Mouse (Mus musculus): ENCODE measurements at regions not wholly inside any gene's neighbourhood (a gene's known extent, or its start where the extent isn't known, plus 50 kb on each side); places are given as distances from the start of the nearest gene placed in this dataset.
A peak's percentile ranks its signal among the peaks of the same experiment; 100 is the strongest.

DNA sequence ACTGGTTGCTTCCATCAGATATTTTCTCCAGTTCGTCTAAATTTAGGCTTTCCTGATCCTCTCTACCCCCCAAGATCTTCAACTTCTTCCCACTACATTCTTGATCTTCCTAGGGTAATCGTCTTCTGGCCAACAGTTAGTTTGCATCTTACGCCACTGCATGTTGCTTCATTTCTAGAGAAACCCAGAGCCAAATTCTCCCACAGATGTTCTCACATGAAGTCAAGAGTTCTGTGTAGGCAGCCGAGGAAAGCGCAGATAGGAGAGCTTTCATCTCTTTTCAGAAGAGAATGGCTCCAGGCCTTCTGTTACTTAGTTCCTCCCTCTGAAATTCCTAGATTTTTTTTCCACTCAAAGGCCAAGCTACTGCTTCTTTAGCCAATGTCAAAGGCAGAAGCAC, 179.9 kb downstream of the Fgf10 start:
- Histone ChIP-seq H3K4me1 (ENCODE audit: control insufficient read depth, insufficient read depth, low read length) (no peaks in the 10 kb centered on the region), H3K27me3 (ENCODE audit: control insufficient read depth, insufficient read depth, low read length) (no peaks in the 10 kb centered on the region), H3K4me3 (replicated peaks; ENCODE audit: low read depth, low read length) (no peak overlapping the region), H3K27ac (replicated peaks; ENCODE audit: low read depth, low read length) (no peak overlapping the region), H3K36me3 (ENCODE audit: control insufficient read depth, insufficient read depth, low read length) (no peaks in the 10 kb centered on the region), H3K9ac (replicated peaks; ENCODE audit: low read length) (no peak overlapping the region), H3K4me2 (ENCODE audit: low read length) (no peak overlapping the region), H3K9me3 (ENCODE audit: control insufficient read depth, low read length) (no peaks in the 10 kb centered on the region)
- WGBS: 92% methylated on average over 5 of the region's 5 CpGs
- DNase-seq: no peak
- no peak for ATAC-seq (ENCODE audit: low FRiP score, low TSS enrichment)

GRCm38 (mm10) chr13:118850708-118851107, 181.1 kb downstream of the Fgf10 start:
- WGBS: 87% methylated on average over 8 of the region's 8 CpGs
- H3K4me2 ChIP-seq (ENCODE audit: low read length): no peak overlapping the region
- no peak overlapping the region for H3K4me3 ChIP-seq (replicated peaks; ENCODE audit: low read depth, low read length)
- DNase-seq (no peak), ATAC-seq (ENCODE audit: low FRiP score, low TSS enrichment) (no peak)
- H3K9me3 ChIP-seq (ENCODE audit: control insufficient read depth, low read length): no peaks in the 10 kb centered on the region
- H3K36me3 ChIP-seq (ENCODE audit: control insufficient read depth, insufficient read depth, low read length): no peaks in the 10 kb centered on the region
- no peak overlapping the region for H3K27ac ChIP-seq (replicated peaks; ENCODE audit: low read depth, low read length)
- H3K4me1 ChIP-seq (ENCODE audit: control insufficient read depth, insufficient read depth, low read length): no peaks in the 10 kb centered on the region
- no peak overlapping the region for H3K9ac ChIP-seq (replicated peaks; ENCODE audit: low read length)
- H3K27me3 ChIP-seq (ENCODE audit: control insufficient read depth, insufficient read depth, low read length): no peaks in the 10 kb centered on the region

DNA sequence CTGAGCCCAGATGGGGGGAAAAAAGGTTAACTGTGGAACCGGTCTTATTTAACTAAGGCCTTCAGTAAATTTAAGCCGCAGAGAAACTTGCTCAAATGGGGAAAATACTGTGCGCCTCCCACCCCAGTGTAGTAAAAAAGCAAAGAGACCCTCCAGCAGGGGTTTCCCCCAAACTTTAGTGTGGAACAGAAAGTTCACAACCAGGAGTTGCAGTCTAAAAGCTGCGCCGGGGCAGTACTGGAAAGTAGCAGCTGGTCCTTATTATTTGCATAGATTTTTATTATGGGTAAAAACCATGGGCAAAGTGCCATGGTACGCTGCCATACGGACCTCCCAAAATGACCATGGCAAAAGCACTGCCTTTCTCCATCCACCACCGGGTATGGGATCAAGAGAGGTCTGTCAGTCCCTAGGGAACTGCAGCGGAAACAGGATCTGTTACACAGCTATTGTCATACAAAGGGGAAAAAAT, 216.8 kb downstream of the Fgf10 start:
- Histone ChIP-seq H3K36me3 (ENCODE audit: control insufficient read depth, insufficient read depth, low read length) (no peaks in the 10 kb centered on the region), H3K4me1 (ENCODE audit: control insufficient read depth, insufficient read depth, low read length) (no peaks in the 10 kb centered on the region), H3K9me3 (ENCODE audit: control insufficient read depth, low read length) (no peaks in the 10 kb centered on the region), H3K27me3 (ENCODE audit: control insufficient read depth, insufficient read depth, low read length) (no peaks in the 10 kb centered on the region), H3K9ac (replicated peaks; ENCODE audit: low read length) (no peak overlapping the region), H3K4me2 (ENCODE audit: low read length) (no peak overlapping the region), H3K4me3 (replicated peaks; ENCODE audit: low read depth, low read length) (no peak overlapping the region), H3K27ac (replicated peaks; ENCODE audit: low read depth, low read length) (no peak overlapping the region)
- WGBS: 44% methylated on average over 9 of the region's 9 CpGs
- ATAC-seq (ENCODE audit: low FRiP score, low TSS enrichment) (peak; percentile 83), DNase-seq (peak; percentile 51)

- 91% methylated on average over 4 of the region's 4 CpGs for WGBS
- no peaks in the 10 kb centered on the region for H3K4me1 ChIP-seq (ENCODE audit: control insufficient read depth, insufficient read depth, low read length)
- H3K9me3 ChIP-seq (ENCODE audit: control insufficient read depth, low read length): no peaks in the 10 kb centered on the region
- H3K4me2 ChIP-seq (ENCODE audit: low read length): no peak overlapping the region
- no peak overlapping the region for H3K4me3 ChIP-seq (replicated peaks; ENCODE audit: low read depth, low read length)
- H3K36me3 ChIP-seq (ENCODE audit: control insufficient read depth, insufficient read depth, low read length): no peaks in the 10 kb centered on the region
- no peaks in the 10 kb centered on the region for H3K27me3 ChIP-seq (ENCODE audit: control insufficient read depth, insufficient read depth, low read length)
- H3K9ac ChIP-seq (replicated peaks; ENCODE audit: low read length): no peak overlapping the region
- no peak overlapping the region for H3K27ac ChIP-seq (replicated peaks; ENCODE audit: low read depth, low read length)
- DNase-seq: no peak
- ATAC-seq (ENCODE audit: low FRiP score, low TSS enrichment): no peak
Observed at GRCm38 (mm10) chr13:118895079-118895478, 225.5 kb downstream of the Fgf10 start.

- Histone ChIP-seq H3K36me3 (ENCODE audit: control insufficient read depth, insufficient read depth, low read length) (no peaks in the 10 kb centered on the region), H3K4me2 (ENCODE audit: low read length) (no peak overlapping the region), H3K4me1 (ENCODE audit: control insufficient read depth, insufficient read depth, low read length) (no peaks in the 10 kb centered on the region), H3K4me3 (replicated peaks; ENCODE audit: low read depth, low read length) (no peak overlapping the region), H3K27ac (replicated peaks; ENCODE audit: low read depth, low read length) (no peak overlapping the region), H3K27me3 (ENCODE audit: control insufficient read depth, insufficient read depth, low read length) (no peaks in the 10 kb centered on the region), H3K9me3 (ENCODE audit: control insufficient read depth, low read length) (no peaks in the 10 kb centered on the region), H3K9ac (replicated peaks; ENCODE audit: low read length) (no peak overlapping the region)
- ATAC-seq (ENCODE audit: low FRiP score, low TSS enrichment) (no peak), DNase-seq (no peak)
- 92% methylated on average over 2 of the region's 2 CpGs for WGBS
Observed at GRCm38 (mm10) chr13:118901950-118902349, 232.4 kb downstream of the Fgf10 start.

DNA sequence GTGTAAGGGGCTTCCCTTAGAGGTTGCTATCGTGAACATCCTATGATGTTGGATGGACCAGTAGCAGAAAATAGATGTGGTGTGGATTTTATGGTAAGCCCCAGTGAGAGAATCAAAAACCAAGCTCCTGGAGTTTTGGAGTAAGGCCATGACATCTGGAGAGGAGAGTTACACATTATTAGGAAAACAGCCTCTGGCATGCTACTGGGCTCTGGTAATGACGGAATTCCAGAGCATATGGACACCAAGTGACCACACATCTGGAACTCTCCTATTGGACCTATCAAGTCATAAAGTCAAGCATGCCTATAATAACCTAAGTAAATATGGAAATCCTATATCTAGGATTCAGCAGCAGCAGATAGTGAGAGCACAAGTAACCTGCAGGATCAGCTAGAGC, 240.8 kb downstream of the Fgf10 start:
- Histone ChIP-seq H3K36me3 (ENCODE audit: control insufficient read depth, insufficient read depth, low read length) (no peaks in the 10 kb centered on the region), H3K4me1 (ENCODE audit: control insufficient read depth, insufficient read depth, low read length) (no peaks in the 10 kb centered on the region), H3K27ac (replicated peaks; ENCODE audit: low read depth, low read length) (no peak overlapping the region), H3K27me3 (ENCODE audit: control insufficient read depth, insufficient read depth, low read length) (no peaks in the 10 kb centered on the region), H3K4me3 (replicated peaks; ENCODE audit: low read depth, low read length) (no peak overlapping the region), H3K9me3 (ENCODE audit: control insufficient read depth, low read length) (no peaks in the 10 kb centered on the region), H3K9ac (replicated peaks; ENCODE audit: low read length) (no peak overlapping the region), H3K4me2 (ENCODE audit: low read length) (no peak overlapping the region)
- no peak for ATAC-seq (ENCODE audit: low FRiP score, low TSS enrichment)
- 95% methylated on average over 2 of the region's 2 CpGs for WGBS
- DNase-seq: no peak

DNA sequence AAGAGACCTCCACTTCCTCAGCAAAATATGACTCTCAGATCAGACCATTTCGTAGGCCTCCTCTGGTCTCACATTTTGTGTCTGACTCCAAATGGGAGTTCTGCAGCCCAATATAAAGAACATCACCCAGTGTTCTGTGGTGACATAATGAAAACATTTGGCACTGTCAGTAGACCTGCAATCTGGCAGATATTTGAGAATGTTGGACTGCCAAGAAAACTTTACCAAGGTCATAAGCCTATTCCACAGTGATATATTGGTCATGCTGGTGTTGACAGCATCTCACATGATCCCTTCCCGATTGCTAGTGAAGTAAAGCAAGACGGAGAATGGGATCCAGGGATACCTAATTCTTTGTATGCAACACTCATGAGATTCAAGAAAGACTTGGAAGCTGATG, 271.2 kb downstream of the Fgf10 start:
- no peaks in the 10 kb centered on the region for H3K36me3 ChIP-seq (ENCODE audit: control insufficient read depth, insufficient read depth, low read length)
- ATAC-seq (ENCODE audit: low FRiP score, low TSS enrichment) (no peak), DNase-seq (no peak)
- no peak overlapping the region for H3K4me2 ChIP-seq (ENCODE audit: low read length)
- no peaks in the 10 kb centered on the region for H3K27me3 ChIP-seq (ENCODE audit: control insufficient read depth, insufficient read depth, low read length)
- H3K27ac ChIP-seq (replicated peaks; ENCODE audit: low read depth, low read length): no peak overlapping the region
- H3K9me3 ChIP-seq (ENCODE audit: control insufficient read depth, low read length): no peaks in the 10 kb centered on the region
- H3K4me1 ChIP-seq (ENCODE audit: control insufficient read depth, insufficient read depth, low read length): no peaks in the 10 kb centered on the region
- WGBS: 89% methylated on average over 3 of the region's 3 CpGs
- H3K9ac ChIP-seq (replicated peaks; ENCODE audit: low read length): no peak overlapping the region
- H3K4me3 ChIP-seq (replicated peaks; ENCODE audit: low read depth, low read length): no peak overlapping the region

DNA sequence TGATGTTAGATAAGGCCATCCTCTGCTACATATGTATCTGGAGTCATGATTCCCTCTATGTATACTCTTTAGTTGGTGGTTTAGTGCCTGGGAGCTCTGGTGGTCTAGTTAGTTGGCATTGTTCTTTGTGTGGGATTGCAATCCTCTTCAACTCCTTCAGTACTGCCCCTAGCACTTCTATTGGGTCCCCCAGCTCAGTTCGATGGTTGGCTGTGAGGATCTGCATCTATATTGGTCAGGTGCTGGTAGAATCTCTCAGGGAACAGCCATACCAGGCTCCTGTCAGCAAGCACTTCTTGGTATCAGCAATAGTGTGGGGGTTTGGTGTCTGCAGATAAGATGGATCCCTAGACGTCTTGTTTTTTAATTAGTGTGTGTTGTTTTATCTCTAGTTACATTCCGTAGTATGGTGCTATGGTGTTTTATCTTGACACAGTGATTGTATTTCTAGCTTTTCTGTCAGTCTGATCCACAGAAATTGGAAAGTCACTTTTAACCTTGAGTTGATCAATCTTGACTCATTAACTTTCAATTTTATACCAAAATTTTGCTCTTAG, 296.6 kb downstream of the Fgf10 start:
- no peak for ATAC-seq (ENCODE audit: low FRiP score, low TSS enrichment)
- Histone ChIP-seq H3K4me3 (replicated peaks; ENCODE audit: low read depth, low read length) (no peak overlapping the region), H3K4me1 (ENCODE audit: control insufficient read depth, insufficient read depth, low read length) (no peaks in the 10 kb centered on the region), H3K9ac (replicated peaks; ENCODE audit: low read length) (no peak overlapping the region), H3K36me3 (ENCODE audit: control insufficient read depth, insufficient read depth, low read length) (no peaks in the 10 kb centered on the region), H3K9me3 (ENCODE audit: control insufficient read depth, low read length) (no peaks in the 10 kb centered on the region), H3K4me2 (ENCODE audit: low read length) (no peak overlapping the region), H3K27me3 (ENCODE audit: control insufficient read depth, insufficient read depth, low read length) (no peaks in the 10 kb centered on the region), H3K27ac (replicated peaks; ENCODE audit: low read depth, low read length) (no peak overlapping the region)
- 84% methylated on average over 3 of the region's 3 CpGs for WGBS
- no peak for DNase-seq

DNA sequence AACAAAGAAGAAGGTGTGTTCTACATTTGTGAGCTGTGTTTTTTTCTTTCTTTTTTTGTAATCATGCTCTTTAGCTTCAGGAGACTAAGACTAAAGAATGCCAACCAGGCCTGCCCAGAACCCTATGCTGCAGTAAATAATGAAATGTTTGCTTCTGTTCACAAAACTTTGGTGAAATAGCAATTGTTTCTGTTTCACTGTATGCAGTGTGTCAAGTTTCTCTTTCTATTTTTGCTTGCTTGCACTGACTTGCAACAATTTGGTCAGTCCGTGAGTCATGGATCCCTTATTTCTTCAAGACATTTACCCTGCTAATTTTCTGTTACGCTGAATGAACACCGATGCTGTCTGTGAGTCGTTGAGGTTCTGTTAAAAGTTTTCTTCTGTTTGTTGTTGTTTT, 298.1 kb downstream of the Fgf10 start:
- Histone ChIP-seq H3K4me3 (replicated peaks; ENCODE audit: low read depth, low read length) (no peak overlapping the region), H3K36me3 (ENCODE audit: control insufficient read depth, insufficient read depth, low read length) (no peaks in the 10 kb centered on the region), H3K4me1 (ENCODE audit: control insufficient read depth, insufficient read depth, low read length) (no peaks in the 10 kb centered on the region), H3K4me2 (ENCODE audit: low read length) (no peak overlapping the region), H3K9ac (replicated peaks; ENCODE audit: low read length) (no peak overlapping the region), H3K27ac (replicated peaks; ENCODE audit: low read depth, low read length) (no peak overlapping the region), H3K27me3 (ENCODE audit: control insufficient read depth, insufficient read depth, low read length) (no peaks in the 10 kb centered on the region), H3K9me3 (ENCODE audit: control insufficient read depth, low read length) (no peaks in the 10 kb centered on the region)
- no peak for DNase-seq
- 92% methylated on average over 4 of the region's 4 CpGs for WGBS
- ATAC-seq (ENCODE audit: low FRiP score, low TSS enrichment): no peak
